Mouse (Mus musculus): ENCODE results near the gene Ly6g6e.
A peak's percentile ranks its signal among the peaks of the same experiment; 100 is the strongest.

Gene Ly6g6e

GRCm38 (mm10) chr17:35050126-35050750 is 26.5 kb upstream of the Ly6g6e start:
- no peak for DNase-seq

DNA sequence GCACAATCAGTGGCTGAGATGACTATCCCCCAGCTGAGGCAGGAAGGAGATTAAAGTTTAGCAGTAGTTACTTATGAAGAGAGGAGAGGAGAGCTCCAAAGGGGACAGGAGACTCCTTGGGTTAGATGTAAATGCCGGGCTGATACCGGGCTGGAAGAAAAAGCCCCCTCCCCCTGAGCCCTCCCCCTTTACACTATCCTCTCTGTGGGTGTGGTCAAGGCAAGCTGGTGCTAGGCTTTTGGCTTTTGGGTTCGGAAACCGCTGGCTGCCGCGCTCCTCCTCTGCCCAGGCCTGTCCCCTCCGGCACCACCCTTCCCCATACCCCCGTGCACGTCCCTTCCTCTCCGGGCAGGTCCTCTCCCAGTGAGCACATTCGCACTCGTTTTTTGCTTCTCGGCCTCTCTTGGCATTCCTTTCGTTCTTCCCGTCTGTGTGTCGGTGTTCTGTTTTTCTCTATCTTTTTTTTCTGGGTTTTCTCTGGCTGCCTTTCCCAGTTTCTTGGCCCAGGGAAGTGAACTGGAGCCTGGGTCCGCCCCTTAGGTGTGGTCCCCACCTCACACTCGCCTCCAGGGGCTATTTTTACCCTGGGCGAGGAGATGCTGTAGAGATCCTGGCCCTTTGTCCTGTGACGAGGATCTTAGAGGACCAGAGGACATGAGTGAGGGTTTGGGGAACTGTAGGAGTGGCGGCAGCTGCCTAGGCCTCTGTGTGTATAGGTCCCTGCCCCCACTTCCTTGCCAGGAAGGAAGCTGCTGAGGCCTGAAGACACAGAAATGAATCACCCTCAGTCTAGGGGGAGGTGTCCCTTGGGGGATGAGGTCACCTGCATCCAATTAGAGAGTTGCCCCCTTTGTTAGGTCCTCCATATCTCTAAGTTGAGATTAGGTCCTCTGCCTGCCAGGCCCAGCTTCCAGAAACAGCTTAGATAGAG is 25.3 kb upstream of the Ly6g6e start:
- DNase-seq = no peak

- DNase-seq = no peak
Observed at GRCm38 (mm10) chr17:35052271-35052798, 24.4 kb upstream of the Ly6g6e start.

GRCm38 (mm10) chr17:35055691-35056495 is 20.8 kb upstream of the Ly6g6e start:
- no peak for DNase-seq

GRCm38 (mm10) chr17:35057090-35057489 is 19.6 kb upstream of the Ly6g6e start:
- DNase-seq = no peak

- no peak for DNase-seq
Observed at GRCm38 (mm10) chr17:35058316-35058715, 18.4 kb upstream of the Ly6g6e start.

- peak; percentile 86 for DNase-seq
Observed at GRCm38 (mm10) chr17:35058911-35059892, 17.5 kb upstream of the Ly6g6e start, which contains the start of gene Ddah2. Ddah2 (plus strand) TSS chr17:35059035.

DNA sequence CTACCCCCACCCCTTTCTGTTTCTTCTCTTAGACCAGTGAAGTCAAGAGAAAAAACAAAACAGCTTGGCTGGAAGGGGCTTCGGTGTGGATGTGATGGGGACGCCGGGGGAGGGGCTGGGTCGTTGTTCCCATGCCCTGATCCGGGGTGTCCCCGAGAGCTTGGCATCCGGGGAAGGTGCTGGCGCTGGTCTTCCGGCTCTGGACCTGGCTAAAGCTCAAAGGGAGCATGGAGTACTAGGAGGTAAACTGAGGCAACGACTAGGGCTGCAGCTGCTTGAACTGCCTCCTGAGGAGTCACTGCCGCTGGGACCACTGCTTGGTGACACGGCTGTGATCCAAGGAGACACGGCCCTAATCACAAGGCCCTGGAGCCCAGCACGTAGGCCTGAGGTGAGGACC is 16.6 kb upstream of the Ly6g6e start:
- no peak for DNase-seq

DNA sequence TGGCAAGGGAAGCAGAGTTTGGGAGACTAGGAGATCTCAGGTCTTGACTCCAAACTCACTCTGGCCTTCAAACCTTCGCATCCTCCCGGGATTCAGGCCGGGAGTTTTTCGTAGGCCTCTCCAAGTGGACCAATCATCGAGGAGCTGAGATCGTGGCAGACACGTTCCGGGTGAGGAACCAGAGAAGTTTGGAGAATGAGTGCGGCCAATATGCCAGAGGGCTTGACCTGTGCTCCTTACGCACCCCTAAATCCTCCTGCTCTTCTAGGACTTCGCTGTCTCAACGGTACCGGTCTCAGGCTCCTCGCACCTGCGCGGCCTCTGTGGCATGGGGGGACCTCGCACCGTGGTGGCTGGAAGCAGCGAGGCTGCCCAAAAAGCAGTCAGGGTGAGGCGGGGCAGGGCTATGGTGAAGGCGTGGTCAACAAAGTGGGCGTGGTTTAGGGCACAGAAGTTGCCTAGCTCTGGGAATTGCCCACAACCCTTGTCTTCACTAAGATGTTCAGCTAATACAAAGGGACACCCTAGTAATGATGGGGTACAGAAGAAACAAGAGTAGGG is 15.9 kb upstream of the Ly6g6e start:
- no peak for DNase-seq

GRCm38 (mm10) chr17:35061299-35061698 is 15.4 kb upstream of the Ly6g6e start:
- no peak for DNase-seq

DNA sequence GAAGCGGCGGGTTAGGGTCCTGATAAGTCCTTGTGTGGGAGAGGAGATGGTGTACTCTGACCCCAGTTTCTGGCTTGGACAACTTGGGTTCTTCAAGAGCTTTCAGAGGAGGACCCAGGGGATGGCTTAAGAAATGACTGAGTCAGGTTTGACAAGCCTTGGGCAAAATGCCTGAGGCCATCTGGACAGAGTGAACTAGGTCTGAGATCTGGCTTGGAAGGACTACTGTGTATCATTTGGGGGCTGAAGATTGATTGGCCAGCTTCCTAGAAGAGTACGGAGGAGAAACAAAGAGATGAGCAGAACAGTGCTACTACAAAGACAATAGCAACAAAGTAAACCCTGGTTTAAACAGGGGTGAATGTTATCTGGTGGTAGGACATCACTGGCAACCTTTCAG is 13.2 kb upstream of the Ly6g6e start:
- no peak for DNase-seq

DNA sequence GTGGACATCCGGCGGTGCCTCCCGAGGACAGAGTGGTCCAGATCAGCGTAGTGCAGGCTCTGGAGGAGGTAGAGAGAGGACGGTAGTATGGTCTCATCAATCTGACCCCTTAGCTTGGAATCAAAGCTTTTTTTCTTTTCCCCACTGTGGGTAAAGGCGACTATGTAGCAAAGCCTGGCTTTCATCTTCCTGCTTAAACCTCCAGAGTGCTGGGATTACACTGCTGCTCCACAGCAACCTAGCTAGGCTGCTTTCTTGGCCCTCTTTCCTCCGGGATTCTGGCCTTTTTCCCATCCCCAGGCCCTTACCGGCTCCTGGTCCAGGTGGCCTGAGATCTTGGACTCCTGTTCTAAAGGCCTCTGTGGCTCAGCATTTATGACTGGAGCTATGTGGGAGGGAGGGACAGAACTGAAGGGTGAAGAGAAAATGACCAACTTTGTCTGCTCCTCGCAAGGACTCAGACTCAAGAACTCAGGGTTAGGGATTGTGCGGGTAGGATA is 12.3 kb upstream of the Ly6g6e start:
- DNase-seq = no peak

GRCm38 (mm10) chr17:35064951-35065947 is 11.5 kb upstream of the Ly6g6e start, which contains the start of gene Ly6g6c:
Ly6g6c (plus strand) TSS chr17:35065388.
- DNase-seq = no peak

GRCm38 (mm10) chr17:35066084-35066483 is 10.6 kb upstream of the Ly6g6e start, which contains the start of gene Mpig6b:
Mpig6b (minus strand) TSS chr17:35066184.
- no peak for DNase-seq

- no peak for DNase-seq
Observed at GRCm38 (mm10) chr17:35068213-35068914, 8.3 kb upstream of the Ly6g6e start.

- no peak for DNase-seq
Observed at GRCm38 (mm10) chr17:35070556-35071229, 6.0 kb upstream of the Ly6g6e start.

DNA sequence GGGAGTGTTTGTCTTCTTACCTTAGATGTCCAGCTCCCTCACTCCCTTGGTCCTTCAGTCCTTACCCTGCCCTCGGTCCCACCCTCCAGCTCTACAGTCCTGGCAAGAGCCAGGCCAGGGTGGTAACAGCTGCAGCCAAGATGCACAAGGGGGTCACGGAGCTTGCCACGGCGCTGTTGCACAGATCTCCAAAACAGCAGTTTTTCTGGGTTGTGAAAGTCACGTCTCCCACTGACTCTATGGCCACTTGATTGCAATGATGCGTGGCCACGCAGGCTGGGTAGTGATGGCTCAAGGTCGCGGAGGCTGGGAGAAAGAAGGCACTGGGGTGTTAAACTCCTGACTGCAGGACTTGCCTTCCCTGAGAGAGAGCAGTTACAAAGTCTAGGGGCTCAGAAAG is 5.2 kb upstream of the Ly6g6e start:
- no peak for DNase-seq

- no peak for DNase-seq
Observed at GRCm38 (mm10) chr17:35074097-35074496, 2.6 kb upstream of the Ly6g6e start.

All from right cerebral cortex, postnatal 4 days (tissue).